Mouse (Mus musculus) skeletal muscle tissue, adult 2 months (tissue): ENCODE measurements at regions not wholly inside any gene's neighbourhood (a gene's known extent, or its start where the extent isn't known, plus 50 kb on each side); places are given as distances from the start of the nearest gene placed in this dataset.

Experiments used
- DNase-seq: peaks from one replicate; pipeline ENCODE4 v3.0.0-alpha.2; 2012; ENCODE audit warnings: low read depth, low spot score

DNA sequence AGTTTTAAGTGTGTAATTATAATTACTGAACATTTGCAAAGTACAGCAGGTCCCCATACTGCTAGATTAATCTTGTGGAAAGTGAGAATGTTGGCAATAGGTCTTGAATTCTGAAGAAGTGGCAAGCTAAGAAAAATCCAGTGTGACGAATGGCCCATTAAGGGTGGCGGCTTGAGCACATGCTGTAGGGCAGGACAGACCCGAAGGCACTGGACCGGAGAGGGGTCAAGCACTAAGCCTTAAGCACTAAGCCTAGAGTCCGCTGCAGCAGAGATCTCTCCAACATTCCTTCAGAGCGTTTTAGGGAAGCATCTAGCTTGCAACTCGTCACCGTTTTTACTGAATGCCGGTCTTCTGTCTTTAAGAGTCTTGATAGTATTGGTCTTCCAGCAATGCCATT, 105.6 kb downstream of the Aldh8a1 start:
- DNase-seq = no peak

DNA sequence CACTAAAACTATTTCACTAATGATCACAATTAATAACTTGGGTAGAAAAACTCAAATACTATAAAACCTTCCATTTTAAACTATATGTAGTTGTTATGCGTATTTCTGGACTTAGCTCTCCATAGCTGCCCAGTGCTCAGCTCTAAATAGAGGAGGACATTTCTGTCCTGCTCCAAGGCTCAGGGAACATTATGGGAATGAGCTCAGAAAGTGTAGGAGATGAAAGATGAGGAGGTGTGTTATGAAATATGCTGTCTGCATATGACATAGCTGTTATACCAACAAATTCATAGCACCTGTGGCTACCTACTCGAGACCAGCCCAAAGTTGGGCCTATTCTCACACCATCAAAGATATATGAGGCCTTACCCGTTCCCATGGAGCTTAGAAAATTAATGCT, 106.3 kb downstream of the Aldh8a1 start:
- DNase-seq = no peak

DNA sequence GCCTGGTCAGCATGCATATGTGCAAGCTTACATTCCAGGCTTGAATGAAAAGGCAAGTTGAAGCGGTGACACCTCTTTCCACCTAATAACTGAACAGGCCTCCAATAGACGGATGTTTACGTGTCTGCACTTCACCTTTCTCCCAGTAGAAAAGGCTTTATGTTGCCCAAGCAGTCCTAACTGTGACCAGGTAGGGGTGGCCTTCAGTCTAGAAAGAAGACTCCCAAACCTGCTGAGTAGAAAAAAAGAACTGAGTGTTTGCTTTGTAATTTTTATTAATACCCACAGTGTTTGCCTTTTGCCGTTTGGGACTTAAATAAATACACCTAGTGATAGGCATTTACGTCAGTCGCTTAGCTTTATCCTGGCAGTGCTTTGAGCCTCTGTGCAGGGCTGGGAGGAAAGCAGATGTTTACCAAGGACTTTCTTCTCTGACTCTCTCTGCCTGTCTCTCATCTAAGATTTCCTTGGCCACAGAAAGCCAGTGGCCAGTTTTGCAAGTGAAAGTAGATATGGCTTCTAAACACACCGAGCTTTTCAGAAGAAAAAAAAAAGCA, 104.5 kb upstream of the 1700020N01Rik start:
- DNase-seq = no peak

DNA sequence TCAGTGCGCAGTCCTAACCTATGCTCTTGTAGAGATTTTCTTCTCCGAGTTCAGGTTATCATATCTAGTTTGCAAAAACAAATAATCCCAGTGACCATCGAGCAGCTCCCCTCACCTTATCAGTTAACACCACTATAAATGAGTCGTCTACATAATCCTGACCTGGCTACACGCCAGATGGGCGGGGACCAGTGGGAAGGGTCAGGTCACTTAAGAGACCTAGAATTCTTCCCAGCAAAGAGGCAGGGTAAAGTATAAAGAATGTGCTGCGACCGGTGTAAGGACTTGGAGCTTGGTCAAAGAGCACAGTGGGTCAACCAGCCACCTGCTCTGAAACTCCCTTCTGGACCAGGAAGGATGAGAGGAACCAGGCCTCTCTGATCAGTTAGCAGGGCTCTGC, 102.0 kb upstream of the 1700020N01Rik start:
- no peak for DNase-seq

DNA sequence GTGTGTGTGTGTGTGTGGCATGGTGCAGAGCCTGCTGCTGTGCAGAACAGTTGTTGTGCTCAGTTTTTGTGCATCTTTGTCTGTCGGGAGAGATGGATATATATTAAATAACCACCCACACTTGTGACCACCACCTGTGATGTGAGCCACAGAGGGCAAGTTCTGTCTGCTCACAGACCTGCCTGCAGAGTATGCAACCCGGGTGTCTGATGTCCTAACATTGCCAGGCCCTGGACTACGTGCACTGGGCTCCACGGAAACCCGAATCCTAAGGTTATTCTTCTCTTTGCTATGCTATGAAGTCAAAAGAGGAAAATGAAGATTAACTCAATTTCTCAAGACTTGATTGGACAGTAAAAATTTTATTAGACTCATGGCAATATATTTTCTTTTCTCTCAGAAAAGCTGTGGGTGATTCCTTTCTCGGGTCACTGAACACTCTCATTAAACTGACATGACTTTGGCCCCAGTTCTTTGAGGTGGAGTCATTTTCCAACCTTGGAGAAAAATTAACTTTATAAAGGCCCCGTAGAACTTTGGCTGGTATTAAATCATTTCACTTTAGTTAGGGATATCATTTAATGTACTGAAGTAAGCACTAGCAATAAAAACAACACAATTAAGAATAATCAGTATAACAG, 100.6 kb upstream of the 1700020N01Rik start:
- DNase-seq = no peak

DNA sequence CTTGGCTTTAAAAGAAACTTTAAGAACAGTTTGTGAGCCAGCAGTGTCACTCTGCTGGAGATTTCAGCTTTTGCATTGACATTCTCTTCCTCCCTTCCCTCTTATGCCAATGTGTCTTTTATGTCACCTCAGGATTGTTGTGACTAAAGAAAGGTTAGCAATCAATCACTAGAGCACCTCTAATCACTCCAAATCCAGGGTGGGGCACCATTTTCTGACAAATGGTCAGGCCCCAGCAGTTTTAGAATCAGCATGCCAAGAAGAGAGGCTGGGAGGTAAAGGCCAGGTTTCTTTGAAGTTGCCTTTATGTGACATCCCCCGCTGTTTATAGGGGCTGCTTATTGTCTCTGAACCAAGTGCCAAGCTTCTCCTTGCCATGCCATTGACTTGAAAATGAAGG, 98.4 kb upstream of the 1700020N01Rik start:
- DNase-seq = no peak

DNA sequence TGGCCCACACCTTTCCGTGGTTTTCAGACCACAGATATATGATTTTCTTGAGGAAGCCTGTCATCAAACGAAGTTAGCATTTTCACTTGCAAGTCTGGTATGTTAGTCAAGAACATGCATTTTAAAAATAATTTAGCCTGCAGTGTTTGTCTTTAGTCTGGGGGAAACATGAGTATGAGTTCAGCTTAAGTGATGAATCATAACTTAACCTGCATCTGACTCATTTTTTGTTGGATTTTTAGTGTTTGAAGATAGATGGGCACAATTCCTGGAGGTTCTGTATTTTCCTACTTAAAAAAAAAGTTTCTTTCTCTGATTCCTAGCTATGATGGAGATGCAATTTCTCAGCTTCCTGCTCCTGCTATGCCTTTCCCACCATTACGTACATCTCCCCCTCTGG, 95.8 kb upstream of the 1700020N01Rik start:
- DNase-seq = no peak

DNA sequence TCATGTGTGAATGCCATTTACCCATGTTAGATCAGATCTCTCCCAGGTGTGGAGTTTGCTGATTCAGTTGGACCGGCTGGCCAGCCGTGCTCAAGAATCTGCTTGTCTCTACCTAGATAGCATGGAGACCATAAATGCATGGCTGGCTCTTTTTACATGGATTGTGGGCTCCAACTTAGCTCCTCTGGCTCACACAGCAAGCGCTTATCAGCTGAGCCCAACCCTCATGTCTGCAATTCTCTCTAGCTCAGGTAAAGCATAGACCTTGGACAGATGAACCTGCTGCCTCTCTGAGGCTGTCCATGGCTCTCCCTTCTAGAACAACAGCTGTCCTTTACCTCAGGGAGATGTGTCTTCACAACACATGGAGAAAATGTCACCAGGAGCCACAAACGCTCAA, 94.8 kb upstream of the 1700020N01Rik start:
- DNase-seq = no peak

DNA sequence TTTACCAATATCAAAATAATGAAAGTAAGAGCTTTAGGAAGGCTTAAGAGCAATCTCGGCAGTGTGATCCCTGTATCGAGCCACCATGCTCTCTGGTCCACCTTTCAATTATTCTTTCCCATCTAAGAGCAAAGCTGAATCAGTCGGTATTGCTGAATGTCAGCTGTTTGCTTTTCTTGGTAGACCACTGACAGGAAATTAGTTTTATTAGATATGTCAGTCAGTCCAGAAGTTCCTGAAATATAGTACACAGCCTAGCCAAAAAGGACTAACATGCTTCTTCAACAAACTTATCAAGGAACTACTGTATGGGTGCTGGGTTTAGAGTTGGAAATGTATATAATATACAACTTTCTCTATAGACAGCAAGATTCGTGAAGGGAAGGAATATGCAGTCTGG, 91.3 kb upstream of the 1700020N01Rik start:
- no peak for DNase-seq

DNA sequence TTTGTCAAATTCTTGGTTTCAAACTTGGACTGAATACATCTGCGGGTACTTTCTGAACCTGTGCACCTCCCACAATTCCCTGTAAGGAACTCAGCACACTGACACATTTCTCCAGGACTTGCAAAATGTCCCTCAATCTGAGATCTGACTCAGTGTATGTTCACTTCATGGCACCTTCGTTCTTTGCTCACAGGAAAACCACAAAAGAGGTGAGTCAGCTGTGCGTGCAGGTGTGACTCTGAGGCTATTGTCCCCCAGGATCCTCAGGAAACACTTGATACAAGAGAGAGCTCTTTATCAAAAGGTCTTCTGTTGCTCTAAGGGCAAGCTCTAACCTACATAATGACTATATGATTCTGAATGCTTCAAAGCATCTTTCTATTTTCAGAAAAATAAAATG, 88.5 kb upstream of the 1700020N01Rik start:
- no peak for DNase-seq

DNA sequence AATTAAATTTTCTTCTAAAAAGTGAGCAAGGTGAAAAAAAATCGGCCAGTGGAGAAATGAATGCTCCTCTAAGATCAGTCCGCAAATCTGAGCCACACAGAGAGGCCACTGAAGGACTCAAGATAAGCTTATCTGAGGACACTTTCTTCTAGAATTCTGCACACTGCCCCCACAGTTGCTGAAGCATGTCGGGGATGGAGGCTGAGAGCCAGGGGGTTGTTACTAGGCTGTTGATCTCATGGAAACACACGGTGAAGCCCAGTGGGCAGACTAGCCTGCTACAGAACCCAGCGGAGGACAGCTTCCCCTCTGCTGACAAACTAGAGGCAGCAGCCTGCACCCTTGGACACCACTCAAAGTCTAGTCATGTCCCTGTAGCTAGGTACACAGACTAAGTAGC, 81.6 kb upstream of the 1700020N01Rik start:
- no peak for DNase-seq

DNA sequence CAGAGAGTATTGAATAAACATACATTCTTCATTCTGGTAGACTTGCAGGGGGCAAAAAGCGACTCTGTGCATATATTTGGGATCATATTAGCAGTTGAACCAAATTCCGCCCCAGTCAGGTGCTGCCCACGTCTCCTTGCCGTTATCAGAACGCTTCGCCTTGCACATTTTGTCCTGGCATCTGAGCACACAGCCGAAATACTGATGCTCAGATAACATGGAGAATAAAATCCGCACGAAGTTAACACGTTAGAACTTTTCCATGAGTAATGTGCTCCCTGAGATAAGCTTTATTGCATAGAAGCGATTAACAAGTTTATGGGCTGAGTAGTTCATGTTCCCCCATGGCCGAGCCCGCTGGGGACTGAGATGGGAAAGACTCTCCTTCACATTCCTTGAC, 80.5 kb upstream of the 1700020N01Rik start:
- no peak for DNase-seq

DNA sequence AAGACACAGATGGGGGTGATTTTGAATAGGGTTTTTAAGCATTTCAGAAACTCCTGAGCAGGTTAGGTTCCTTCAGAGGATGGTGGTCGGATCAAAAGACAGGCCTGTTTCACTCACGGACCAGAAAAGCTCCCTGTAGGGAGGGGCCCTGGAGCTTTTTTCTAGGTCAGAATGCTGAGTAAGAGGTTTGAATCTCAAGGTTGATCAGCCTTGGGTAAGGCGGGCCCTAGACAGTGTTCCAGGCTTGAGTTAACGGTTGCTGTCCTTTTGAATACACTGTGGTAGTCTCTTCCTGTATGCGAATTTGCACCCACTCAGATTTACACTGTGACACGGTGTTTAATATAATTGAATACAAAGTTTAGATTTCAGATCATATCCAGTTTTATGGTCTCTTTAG, 75.2 kb upstream of the 1700020N01Rik start:
- DNase-seq = no peak

DNA sequence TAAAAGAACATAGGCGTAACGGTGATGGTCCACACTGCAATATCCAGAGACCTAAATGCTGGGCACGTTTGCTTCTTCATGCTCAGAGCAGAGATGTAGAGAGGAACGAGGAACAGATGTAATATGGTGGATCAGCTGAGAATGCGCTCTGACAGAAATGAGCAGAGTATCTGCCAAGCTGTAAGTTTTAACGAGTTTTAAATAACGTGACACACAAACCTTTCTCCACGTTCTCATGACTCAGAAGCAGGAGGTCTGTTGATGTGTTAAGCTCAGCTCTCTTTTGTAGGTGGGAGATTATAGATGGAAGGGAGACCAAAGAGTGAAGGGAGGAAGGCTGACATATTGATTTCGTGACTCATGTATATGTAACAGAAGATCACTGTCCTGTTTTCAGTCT, 72.1 kb upstream of the 1700020N01Rik start:
- DNase-seq = no peak

DNA sequence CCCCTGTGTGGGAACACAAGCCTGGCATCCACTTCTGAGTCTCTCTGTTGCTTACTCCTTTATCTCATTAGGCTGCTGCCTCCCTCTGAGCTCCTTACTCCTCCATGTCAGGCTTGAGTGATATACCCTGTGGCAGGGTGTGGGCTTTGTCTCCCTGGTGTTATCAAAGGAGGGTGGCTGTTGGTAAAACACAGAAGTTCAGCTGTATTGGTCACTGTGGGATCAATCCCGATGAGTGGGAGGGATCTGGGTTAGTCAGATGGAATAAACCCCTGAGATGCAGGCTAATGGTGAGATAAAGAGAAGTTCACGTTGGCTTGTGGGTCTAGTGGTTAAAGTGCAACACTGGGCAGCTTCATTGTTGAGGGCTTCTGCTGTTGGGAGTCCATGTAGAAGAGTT, 67.4 kb upstream of the 1700020N01Rik start:
- DNase-seq = no peak

DNA sequence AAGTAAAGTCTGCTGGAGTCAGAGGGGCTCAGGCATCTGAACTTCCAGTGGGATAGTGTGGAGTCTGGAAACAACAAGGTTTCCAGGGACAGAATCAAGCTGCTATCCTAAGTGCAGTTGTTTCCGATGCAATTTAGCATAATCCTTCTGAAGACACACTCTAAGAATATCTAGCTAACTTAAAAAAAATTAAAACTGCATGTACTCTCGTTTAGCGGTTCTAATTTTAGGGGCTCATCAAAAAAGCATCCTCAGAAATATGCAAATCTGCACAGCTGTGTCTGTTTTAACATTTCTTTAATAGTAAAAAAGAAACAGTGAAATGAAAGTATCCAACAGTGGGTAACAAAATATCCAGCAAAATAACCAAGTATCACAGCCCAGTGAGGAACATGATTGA, 64.5 kb upstream of the 1700020N01Rik start:
- no peak for DNase-seq

DNA sequence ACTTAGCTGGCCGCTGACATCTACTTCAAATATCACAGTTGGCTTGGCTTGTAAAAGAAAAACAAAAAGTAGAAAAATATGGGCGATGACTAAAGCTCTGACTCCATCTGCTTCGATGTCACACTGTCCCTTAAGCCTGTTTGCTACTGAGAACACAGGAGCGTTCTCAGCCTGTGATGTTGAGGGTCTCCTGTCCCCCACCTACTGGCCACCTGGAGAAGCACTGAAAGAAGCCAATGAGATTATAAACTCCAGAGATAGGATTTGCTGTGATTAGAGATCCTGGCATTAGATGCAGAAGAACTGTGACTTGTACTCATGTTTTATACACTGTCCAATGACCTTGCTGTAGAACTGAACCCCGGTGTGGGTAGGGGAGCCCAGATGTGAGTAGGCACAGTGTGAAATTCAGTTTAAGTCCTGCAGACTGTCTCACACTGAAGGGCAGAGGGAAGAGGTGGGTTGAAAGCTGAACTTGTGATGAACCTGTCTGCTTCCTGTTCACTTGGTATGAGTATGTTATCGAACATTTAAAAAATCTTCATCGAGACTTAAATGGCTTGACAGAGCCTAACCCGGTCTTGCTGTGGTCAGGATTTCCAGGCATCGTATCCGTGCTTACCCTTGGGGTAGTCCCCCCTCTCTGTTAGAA, 63.7 kb upstream of the 1700020N01Rik start:
- no peak for DNase-seq

DNA sequence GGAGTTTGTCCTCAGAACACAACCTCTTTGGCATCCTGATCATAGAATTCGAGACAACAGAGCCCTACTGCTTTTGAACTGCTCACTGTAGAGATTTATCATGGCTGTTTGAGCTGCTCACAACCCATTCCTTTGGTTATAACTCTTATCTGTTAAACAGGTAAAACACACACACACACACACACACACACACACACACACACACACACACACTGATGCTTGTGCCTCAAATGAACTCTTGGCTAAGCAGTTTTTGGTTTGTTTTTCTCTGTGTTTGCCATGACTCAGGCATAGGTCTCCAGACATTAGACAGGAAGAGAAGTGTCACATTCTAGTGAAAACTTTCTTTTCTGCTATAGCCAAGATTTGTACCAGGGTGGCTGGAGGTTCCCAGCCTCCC, 60.8 kb upstream of the 1700020N01Rik start:
- DNase-seq = no peak

DNA sequence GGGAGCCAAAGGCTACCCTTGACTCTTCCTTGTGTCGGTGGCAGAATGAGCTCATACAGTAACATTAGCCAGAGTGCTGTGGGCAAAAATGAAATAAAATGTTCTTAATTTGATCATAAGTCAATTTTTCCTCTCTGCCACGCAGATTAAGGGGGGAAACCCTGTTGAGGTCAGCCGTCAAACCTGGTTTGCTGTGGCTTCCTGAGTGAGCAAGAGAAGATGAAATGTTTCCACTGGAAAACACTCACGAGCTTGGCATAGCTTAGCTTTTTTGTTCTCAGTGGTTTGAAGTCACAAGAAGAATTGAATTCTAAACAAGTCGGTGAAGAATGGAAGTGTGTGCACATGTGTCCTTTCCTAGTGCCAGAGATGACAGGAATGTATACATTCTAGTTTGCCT, 57.3 kb upstream of the 1700020N01Rik start:
- DNase-seq = no peak

DNA sequence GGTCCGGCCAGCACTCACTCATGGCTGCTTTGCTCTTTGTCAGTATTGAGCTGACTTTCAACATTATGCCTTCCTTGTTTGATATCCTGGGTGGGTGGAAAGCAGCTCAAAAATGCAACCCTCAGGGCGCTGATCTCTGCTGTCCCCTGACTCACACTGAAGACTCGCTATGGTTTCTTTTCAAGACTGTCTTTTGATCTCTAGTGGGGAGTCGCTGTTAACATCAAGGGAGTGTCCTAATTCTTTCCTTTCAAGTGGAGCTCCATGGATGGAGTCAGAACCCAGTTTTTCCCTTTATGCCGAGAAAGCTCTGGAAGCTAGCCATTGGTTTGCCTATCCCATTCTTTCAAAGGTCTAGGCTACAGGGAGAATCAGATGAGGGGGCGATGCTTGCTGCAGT, 54.5 kb upstream of the 1700020N01Rik start:
- DNase-seq = no peak
